Mouse (Mus musculus) neutrophil, adult 5-6 weeks (primary cell): ENCODE data around the gene Rnf220. TPM values are rescaled to one million over a fixed set of nuclear protein-coding genes. Genes with fewer than 3 reads are reported as not detected.
"Not testable (repeated sequence)": the region's sequence is repeated elsewhere in the genome, so short reads cannot be mapped to it uniquely, and the experiment has no call there.

Source experiments
- ATAC-seq: fragments of 151-379, 151-347 bp; 2 replicates; pipeline ENCODE4 v1.8.0; 2017; ENCODE audit warnings: mild to moderate bottlenecking, moderate TSS enrichment; ENCODE audit not compliant: insufficient number of reproducible peaks, poor library complexity, low FRiP score, severe bottlenecking; ENCODE audit errors: extremely low read depth
- total RNA-seq: library from RNA; stranded (forward); fragments of 200-1000 nt; gene quantifications from 2 replicates; pipeline ENCODE4 v1.2.3, GENCODE M21; 2017

Gene Rnf220
- total RNA-seq, 1 experiment from 2014 or later = 108 TPM

- ATAC-seq = no peak
Measured at GRCm38 (mm10) chr4:117284363-117284762, 212.5 kb downstream of the Rnf220 start.

- no peak for ATAC-seq
Measured at GRCm38 (mm10) chr4:117283271-117284191, 213.3 kb downstream of the Rnf220 start.

GRCm38 (mm10) chr4:117281090-117281845 lies 215.6 kb downstream of the Rnf220 start:
- no peak for ATAC-seq

- no peak for ATAC-seq
Measured at GRCm38 (mm10) chr4:117280397-117280930, 216.4 kb downstream of the Rnf220 start.

DNA sequence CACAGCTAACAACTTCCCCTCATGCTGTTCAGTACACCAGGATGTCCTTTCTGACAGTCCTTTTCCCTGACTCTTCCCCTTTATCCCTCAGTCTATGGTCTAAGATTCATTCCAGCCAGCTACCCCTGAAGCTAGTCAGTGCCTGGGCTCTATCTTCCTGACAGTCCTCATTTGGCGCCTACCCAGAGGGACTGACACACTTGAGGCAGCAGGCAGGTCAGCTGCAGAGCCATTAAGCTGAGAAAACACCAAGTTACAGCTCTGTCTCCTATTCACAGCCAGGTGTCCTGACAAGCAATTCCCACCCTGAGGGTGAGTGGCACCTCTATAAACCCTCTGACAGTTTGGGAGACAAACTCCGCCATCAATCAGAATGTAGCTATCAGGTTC lies 217.6 kb downstream of the Rnf220 start:
- no peak for ATAC-seq

DNA sequence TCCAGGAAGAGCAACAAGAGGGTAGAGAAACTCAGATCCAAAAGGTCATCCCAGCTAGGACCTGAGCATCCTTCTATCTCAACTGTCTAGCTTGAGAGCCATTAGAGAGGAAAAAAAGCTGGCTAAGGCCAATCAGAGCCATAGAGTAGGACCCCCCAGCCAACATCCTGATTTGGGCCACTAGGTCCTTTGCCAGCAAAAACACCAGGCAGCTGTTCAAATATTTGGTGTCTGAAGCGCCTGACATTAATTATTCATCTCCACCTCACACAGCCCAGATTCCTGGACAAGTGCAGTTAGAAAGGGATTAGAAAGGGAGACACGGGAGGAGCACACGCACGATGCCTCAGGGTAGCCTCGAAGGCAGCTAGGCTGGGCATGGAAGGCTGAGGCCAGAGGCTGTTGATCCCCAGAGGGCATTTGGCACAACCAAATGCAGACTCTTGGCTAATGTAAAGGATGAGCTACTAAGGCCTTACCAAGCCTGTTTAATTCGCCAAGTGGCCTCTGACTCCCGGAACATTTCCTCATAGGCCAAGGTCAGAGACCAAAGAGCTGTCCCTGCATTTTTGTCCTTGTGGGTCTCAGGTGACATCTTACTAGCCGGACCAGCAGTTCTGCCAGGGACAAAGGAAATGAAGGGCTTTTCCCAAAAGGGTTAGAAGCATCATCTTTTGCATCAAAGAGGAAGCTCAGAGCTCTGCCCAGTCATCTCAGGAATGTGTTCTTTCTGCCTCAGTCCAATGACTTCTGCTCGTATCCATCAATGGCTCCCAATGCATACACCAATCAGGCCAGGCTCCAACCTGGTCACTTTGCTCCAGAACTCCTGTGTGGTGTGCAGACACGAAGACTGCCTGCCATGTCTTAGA lies 218.2 kb downstream of the Rnf220 start:
- no peak for ATAC-seq

- ATAC-seq = no peak
Measured at GRCm38 (mm10) chr4:117277687-117278086, 219.2 kb downstream of the Rnf220 start.

DNA sequence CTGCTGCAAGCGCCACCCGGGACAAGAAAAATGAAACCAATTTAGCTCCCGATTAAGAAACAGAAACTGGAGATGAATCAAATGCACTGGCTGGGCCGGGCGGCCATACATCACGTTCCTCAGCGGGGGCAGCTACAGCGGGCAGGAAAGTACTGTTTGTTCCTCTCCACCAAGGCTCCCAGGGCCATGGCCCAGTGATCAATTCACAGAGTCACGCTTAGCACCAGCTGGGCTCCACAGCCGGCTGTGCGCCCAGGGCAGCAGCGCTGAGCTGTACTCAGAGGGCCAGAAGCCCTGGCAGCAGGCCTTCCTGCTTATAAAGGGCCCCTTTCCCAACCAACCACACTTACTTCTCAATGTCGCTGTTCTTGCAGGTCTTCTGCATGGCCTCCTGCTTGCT lies 219.8 kb downstream of the Rnf220 start:
- no peak for ATAC-seq

DNA sequence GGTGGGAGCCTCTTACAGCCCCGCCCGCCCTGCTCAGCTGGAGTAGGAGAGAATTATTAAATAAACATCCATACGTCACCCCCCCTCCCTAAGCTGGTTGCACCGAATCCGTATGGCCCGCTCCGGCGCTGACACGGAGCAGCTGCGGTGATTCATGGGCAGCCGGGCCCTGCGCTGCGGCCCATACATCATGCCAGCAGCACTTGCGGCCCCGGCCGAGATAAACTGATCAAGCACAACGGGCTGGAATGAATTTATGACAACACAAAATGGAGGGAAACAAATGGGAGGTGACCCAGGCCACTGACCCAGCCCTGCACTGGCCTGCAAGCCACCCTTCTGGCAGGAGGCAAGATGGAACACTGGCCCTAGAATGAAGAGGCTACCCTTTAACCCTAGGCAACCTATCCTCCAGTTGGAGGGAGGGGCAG lies 220.6 kb downstream of the Rnf220 start:
- no peak for ATAC-seq

GRCm38 (mm10) chr4:117274720-117275119 lies 222.1 kb downstream of the Rnf220 start:
- ATAC-seq = no peak

DNA sequence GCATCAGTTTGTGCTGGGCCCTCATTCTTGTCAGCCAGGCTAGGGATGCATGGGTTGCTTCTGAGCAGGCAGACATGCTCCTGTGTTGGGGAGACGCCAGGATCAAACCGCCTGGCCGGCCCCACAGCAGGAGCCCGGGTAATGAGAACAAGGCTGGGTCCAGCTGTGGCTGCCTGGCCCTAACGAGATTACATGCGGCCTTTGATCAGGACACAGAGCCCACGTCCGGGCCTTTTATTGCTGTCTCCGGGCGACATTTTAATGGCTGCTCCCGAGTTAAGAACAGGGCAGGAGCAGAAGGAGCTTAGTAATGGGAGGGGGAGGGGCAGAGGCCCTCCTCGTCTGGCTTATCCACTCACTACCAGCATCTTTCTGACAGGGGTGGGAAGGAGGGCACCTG lies 224.4 kb downstream of the Rnf220 start:
- ATAC-seq = no peak

DNA sequence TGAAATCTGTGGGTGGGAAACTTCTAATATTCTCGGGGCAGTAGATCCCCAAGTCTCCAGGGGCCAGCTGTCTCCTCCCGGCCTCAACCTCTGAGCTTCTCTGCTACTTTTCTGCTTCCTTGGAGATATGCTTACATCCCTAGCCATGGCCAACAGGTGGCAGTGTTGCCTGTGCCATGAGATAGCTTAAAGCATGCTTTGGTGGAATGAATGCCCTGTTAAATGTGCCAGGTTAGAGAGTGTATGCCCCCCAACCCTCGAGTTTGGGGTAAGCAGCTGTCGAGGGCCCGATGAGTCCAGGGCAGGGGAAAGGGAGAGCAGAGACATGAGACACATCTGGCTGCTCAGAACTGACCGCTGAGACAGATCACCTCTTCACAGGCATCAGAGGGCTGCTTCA lies 226.6 kb downstream of the Rnf220 start:
- peak; percentile 54 for ATAC-seq

GRCm38 (mm10) chr4:117267831-117268437 lies 228.9 kb downstream of the Rnf220 start:
- ATAC-seq = no peak

- ATAC-seq = peak; percentile 83
Measured at GRCm38 (mm10) chr4:117267284-117267683, 229.6 kb downstream of the Rnf220 start.

DNA sequence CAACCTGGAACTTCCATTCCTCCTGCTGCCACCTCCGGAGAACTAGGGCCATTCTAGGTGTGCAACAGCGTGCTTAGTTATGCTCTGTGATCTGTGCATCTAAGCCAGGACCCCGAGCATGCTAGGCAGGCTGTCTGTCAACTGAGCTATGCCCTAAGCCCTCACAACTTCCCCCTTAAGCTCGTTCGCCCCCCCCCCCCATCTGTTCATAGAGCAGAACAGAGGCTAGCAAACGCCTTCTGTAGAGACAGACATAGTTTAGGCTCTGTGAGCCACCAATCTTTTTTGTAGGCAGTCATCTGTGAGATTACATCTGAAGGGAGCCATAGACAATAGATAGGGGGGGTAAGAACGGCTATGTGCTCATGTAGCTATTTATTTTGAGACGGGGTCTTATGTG lies 233.9 kb downstream of the Rnf220 start:
- no peak for ATAC-seq

DNA sequence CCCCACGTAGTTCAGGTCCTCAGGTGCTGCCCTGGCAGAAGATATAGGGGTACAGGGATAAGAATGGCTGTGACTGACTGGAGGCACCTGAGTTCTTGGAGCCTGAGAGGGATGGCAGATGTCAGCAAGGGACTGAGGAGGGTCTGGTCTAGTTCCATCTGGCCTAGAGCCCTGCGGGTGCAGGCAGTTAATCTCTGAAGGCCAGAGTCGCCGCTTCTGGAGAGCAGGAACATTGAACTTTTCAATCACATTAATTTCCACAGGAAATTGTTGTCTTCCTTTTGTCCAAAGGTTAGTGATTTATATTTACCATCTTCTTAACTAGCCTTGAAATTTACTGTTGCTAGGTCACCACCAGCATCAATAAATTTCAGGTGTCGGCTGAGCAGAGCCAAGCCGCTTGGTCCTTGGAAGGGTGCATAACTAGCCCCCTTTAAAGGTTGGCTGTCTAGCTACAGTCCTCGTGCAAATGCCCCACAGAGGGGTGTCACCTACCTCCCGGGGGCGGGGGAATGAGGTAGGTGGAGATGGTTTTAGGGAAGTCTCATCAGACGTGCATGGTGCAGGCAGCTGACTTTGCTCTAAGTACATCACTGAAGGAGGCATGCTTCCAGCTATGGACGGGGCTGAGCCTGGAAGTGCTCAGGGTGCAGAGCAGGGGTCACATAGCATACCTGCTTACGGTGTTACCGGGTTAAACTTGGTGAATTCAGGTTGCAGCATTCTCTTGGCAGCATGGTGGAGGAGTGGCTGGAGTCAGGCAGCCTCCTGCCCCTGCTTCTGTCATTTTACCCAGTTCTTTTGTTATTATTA lies 234.5 kb downstream of the Rnf220 start:
- ATAC-seq = no peak

- ATAC-seq = no peak
Measured at GRCm38 (mm10) chr4:117261222-117261621, 235.6 kb downstream of the Rnf220 start.

- ATAC-seq = not testable (repeated sequence)
Measured at GRCm38 (mm10) chr4:117259909-117260308, 236.9 kb downstream of the Rnf220 start.
